ENCODE assay signal across 8 mouse cellular contexts in genomic region chr13:51849241-51850033, GRCm38 (mm10). TPM values are rescaled to one million over a fixed set of nuclear protein-coding genes. Genes with fewer than 3 reads are reported as not detected.
DNase-seq lines count a peak whose midpoint lies in the region; ATAC-seq and TF ChIP-seq lines count a peak whose summit lies in the region.

No protein-coding gene starts in this region.

- DNase-seq in 3134 (ENCODE audit: extremely low read depth, insufficient read length, low spot score) (peak; percentile 84), G1E (ENCODE audit: low spot score) (peak; percentile 80)
- peak; percentile 65 for DNase-seq in hindbrain, postnatal 0 days (ENCODE audit: low spot score)
- DNase-seq in layer of hippocampus, adult 8-10 months (ENCODE audit: low spot score in 2 of 2) = no peak
- no peak for DNase-seq in thymus, postnatal 25 days

- ATAC-seq in G1E (ENCODE audit: extremely low read depth, insufficient number of reproducible peaks, low FRiP score, poor library complexity, severe bottlenecking) = peak; percentile 12; the same call in 1 of the 2 replicates
- no peak for ATAC-seq in embryonic facial prominence, embryonic 15.5 days (ENCODE audit: insufficient number of reproducible peaks, low FRiP score, low TSS enrichment, low read depth)
- ATAC-seq in hindbrain, postnatal 0 days = no peak
- peak; percentile 23 for ATAC-seq in liver, embryonic 15.5 days (ENCODE audit: insufficient read depth)
- no peak for ATAC-seq in neural tube, embryonic 15.5 days (ENCODE audit: low FRiP score)

- H3K4me3 ChIP-seq in G1E (ENCODE audit: low read depth, low read length) = peak overlapping the region; percentile 90; the same call in 1 of the 2 replicates
- H3K4me3 ChIP-seq in embryonic facial prominence, embryonic 15.5 days (replicated peaks) = peak overlapping the region; percentile 66
- H3K4me3 ChIP-seq in hindbrain, postnatal 0 days (ENCODE audit: low read length) = peak overlapping the region; percentile 67
- H3K4me3 ChIP-seq in liver, embryonic 15.5 days (replicated peaks) = peak overlapping the region; percentile 76
- peak overlapping the region; percentile 49 for H3K4me3 ChIP-seq in neural tube, embryonic 15.5 days (replicated peaks)

- peak overlapping the region; percentile 99 for H3K4me2 ChIP-seq in embryonic facial prominence, embryonic 15.5 days (replicated peaks)
- H3K4me2 ChIP-seq in hindbrain, postnatal 0 days (ENCODE audit: low read depth, low read length) = peak overlapping the region; percentile 99
- H3K4me2 ChIP-seq in liver, embryonic 15.5 days = peak overlapping the region; percentile 98
- peak overlapping the region; percentile 91 for H3K4me2 ChIP-seq in neural tube, embryonic 15.5 days

- H3K9ac ChIP-seq in embryonic facial prominence, embryonic 15.5 days = no peak overlapping the region
- H3K9ac ChIP-seq in hindbrain, postnatal 0 days (replicated peaks; ENCODE audit: low read length) = no peak overlapping the region
- peak overlapping the region; percentile 55 for H3K9ac ChIP-seq in liver, embryonic 15.5 days
- no peak overlapping the region for H3K9ac ChIP-seq in neural tube, embryonic 15.5 days (replicated peaks)

- peaks cover 9% of the 10 kb centered on the region for H3K36me3 ChIP-seq in G1E (replicated peaks)
- H3K36me3 ChIP-seq in embryonic facial prominence, embryonic 15.5 days = no peaks in the 10 kb centered on the region
- H3K36me3 ChIP-seq in hindbrain, postnatal 0 days (ENCODE audit: insufficient read depth, low read length) = no peaks in the 10 kb centered on the region
- no peaks in the 10 kb centered on the region for H3K36me3 ChIP-seq in liver, embryonic 15.5 days (replicated peaks)
- H3K36me3 ChIP-seq in neural tube, embryonic 15.5 days = no peaks in the 10 kb centered on the region

- peaks cover 16% of the 10 kb centered on the region for H3K27me3 ChIP-seq in G1E (ENCODE audit: insufficient read depth, low read length)
- H3K27me3 ChIP-seq in embryonic facial prominence, embryonic 15.5 days = no peaks in the 10 kb centered on the region; the same call in 1 of the 2 replicates
- no peaks in the 10 kb centered on the region for H3K27me3 ChIP-seq in hindbrain, postnatal 0 days (ENCODE audit: insufficient read depth, low read length)
- H3K27me3 ChIP-seq in liver, embryonic 15.5 days = no peaks in the 10 kb centered on the region
- peaks cover 10% of the 10 kb centered on the region for H3K27me3 ChIP-seq in neural tube, embryonic 15.5 days (replicated peaks)

- H3K27ac ChIP-seq in embryonic facial prominence, embryonic 15.5 days (replicated peaks) = peak overlapping the region; percentile 86
- H3K27ac ChIP-seq in hindbrain, postnatal 0 days = peak overlapping the region; percentile 81; the same call in 1 of the 2 replicates
- peak overlapping the region; percentile 93 for H3K27ac ChIP-seq in liver, embryonic 15.5 days (replicated peaks)
- H3K27ac ChIP-seq in neural tube, embryonic 15.5 days (replicated peaks) = peak overlapping the region; percentile 79; the same call in 1 of the 2 replicates

- H3K4me1 ChIP-seq in G1E (ENCODE audit: insufficient read depth, low read depth, low read length) = peaks cover 80% of the 10 kb centered on the region
- H3K4me1 ChIP-seq in embryonic facial prominence, embryonic 15.5 days = peaks cover 58% of the 10 kb centered on the region
- H3K4me1 ChIP-seq in hindbrain, postnatal 0 days (ENCODE audit: insufficient read depth, low read length) = peaks cover 22% of the 10 kb centered on the region
- H3K4me1 ChIP-seq in liver, embryonic 15.5 days (replicated peaks) = peaks cover 71% of the 10 kb centered on the region
- H3K4me1 ChIP-seq in neural tube, embryonic 15.5 days = peaks cover 59% of the 10 kb centered on the region

- H3K9me3 ChIP-seq in G1E (replicated peaks) = no peaks in the 10 kb centered on the region
- no peaks in the 10 kb centered on the region for H3K9me3 ChIP-seq in embryonic facial prominence, embryonic 15.5 days (replicated peaks)
- no peaks in the 10 kb centered on the region for H3K9me3 ChIP-seq in hindbrain, postnatal 0 days (ENCODE audit: low read length)
- no peaks in the 10 kb centered on the region for H3K9me3 ChIP-seq in liver, embryonic 15.5 days (replicated peaks)
- H3K9me3 ChIP-seq in neural tube, embryonic 15.5 days (replicated peaks) = no peaks in the 10 kb centered on the region

- 6% methylated on average over 22 of the region's 25 CpGs for WGBS in embryonic facial prominence, embryonic 15.5 days
- WGBS in hindbrain, postnatal 0 days = 6% methylated on average over 24 of the region's 25 CpGs
- 5% methylated on average over 25 of the region's 25 CpGs for WGBS in liver, embryonic 15.5 days (ENCODE audit: insufficient replicate concordance)
- WGBS in neural tube, embryonic 15.5 days = 6% methylated on average over 24 of the region's 25 CpGs

- TF ChIP-seq CTCF in G1E (IDR thresholded peaks at IDR 0.05; ENCODE audit: low read depth, low read length) = no peak
- TF ChIP-seq CTCF in hindbrain, postnatal 0 days (IDR thresholded peaks at IDR 0.05; ENCODE audit: low read depth) = no peak

RNA-seq across cellular contexts. Expression of gene Gadd45g, which starts 3.0 kb away (rescaled TPM):
- 6.6 and 8.1 TPM in 2 replicates for total RNA-seq in G1E (2014; fragmentation: Nextera tagmentation)
- 28.7 and 32.6 TPM in 2 replicates for total RNA-seq in G1E (2017)
- polyA plus RNA-seq in G1E (2012) = 13.2 and 13.6 TPM in 2 replicates
- polyA plus RNA-seq in embryonic facial prominence, embryonic 15.5 days (2015; fragmentation: Nextera tagmentation; extraction: Ambion mirVana) = 79.3 and 88.7 TPM in 2 replicates
- 18.3 and 19.0 TPM in 2 replicates for total RNA-seq in hindbrain, postnatal 0 days (2014; rRNA removed)
- 38.6 and 43.3 TPM in 2 replicates for polyA plus RNA-seq in hindbrain, postnatal 0 days (2015; fragmentation: Nextera tagmentation; extraction: Ambion mirVana)
- polyA plus RNA-seq in liver, embryonic 15.5 days (2015; fragmentation: Nextera tagmentation; extraction: Ambion mirVana) = 13.3 and 14.0 TPM in 2 replicates
- polyA plus RNA-seq in neural tube, embryonic 15.5 days (2015; fragmentation: Nextera tagmentation; extraction: Ambion mirVana) = 32.1 and 35.4 TPM in 2 replicates
- total RNA-seq in layer of hippocampus, adult 8-10 months (2022) = 10 to 100 TPM; 14.6 to 28.2 (median 17.2) TPM

RNA-seq across cellular contexts. Expression of gene Sema4d, which starts 55.9 kb away (rescaled TPM):
- total RNA-seq in G1E (2014; fragmentation: Nextera tagmentation) = 62.1 and 66.9 TPM in 2 replicates
- total RNA-seq in G1E (2017) = 15.6 and 17.3 TPM in 2 replicates
- 58.6 and 64.7 TPM in 2 replicates for polyA plus RNA-seq in G1E (2012)
- 9.4 and 11.1 TPM in 2 replicates for polyA plus RNA-seq in embryonic facial prominence, embryonic 15.5 days (2015; fragmentation: Nextera tagmentation; extraction: Ambion mirVana)
- total RNA-seq in hindbrain, postnatal 0 days (2014; rRNA removed) = 19.7 and 33.1 TPM in 2 replicates
- 13.7 and 15.0 TPM in 2 replicates for polyA plus RNA-seq in hindbrain, postnatal 0 days (2015; fragmentation: Nextera tagmentation; extraction: Ambion mirVana)
- 3.8 and 4.6 TPM in 2 replicates for polyA plus RNA-seq in liver, embryonic 15.5 days (2015; fragmentation: Nextera tagmentation; extraction: Ambion mirVana)
- 15.2 and 17.9 TPM in 2 replicates for polyA plus RNA-seq in neural tube, embryonic 15.5 days (2015; fragmentation: Nextera tagmentation; extraction: Ambion mirVana)
- total RNA-seq in layer of hippocampus, adult 8-10 months (2022) = 10 to 100 TPM; 79.8 to 99.9 (median 95.4) TPM

Comparison
In these comparisons a context has a peak if more than half of its experiments do, and no peak if none do; other contexts are left out.
1. DNase-seq: peak in 3134 (single experiment), G1E (single experiment) and hindbrain, postnatal 0 days (single experiment); none in layer of hippocampus, adult 8-10 months (0 of 2) and thymus, postnatal 25 days (single experiment).
2. ATAC-seq: peak in G1E (single experiment) and liver, embryonic 15.5 days (single experiment); none in embryonic facial prominence, embryonic 15.5 days (single experiment), hindbrain, postnatal 0 days (single experiment) and neural tube, embryonic 15.5 days (single experiment).
3. Peak in every context shown above with its lines, with median percentiles within 50 percentile points of each other: H3K4me3 ChIP-seq, H3K27ac ChIP-seq and H3K4me2 ChIP-seq.